Mouse (Mus musculus) Patski (cell line): Measurements from ENCODE around the gene Galnt18. TPM values are rescaled to one million over a fixed set of nuclear protein-coding genes. Genes with fewer than 3 reads are reported as not detected.
A peak's percentile ranks its signal among the peaks of the same experiment; 100 is the strongest.

ENCODE experiments used
- ATAC-seq: fragments of 100-300 bp; one replicate; pipeline ENCODE4 v1.8.0; 2021
- CTCF ChIA-PET: fragments of 350-600 bp; sonication (Branson Sonifier 250); formaldehyde crosslinking; loops from one replicate; lab custom pipeline; 2022; ENCODE audit warnings: inconsistent platforms; lab: Charles Lee
- POLR2A ChIA-PET: fragments of 350-600 bp; sonication (Branson Sonifier 250); formaldehyde crosslinking; loops from one replicate; lab custom pipeline; 2022; ENCODE audit warnings: antibody characterized with exemption, inconsistent platforms; lab: Charles Lee
- DNase-seq: peaks from one replicate; pipeline ENCODE4 v3.0.0-alpha.2; 2011; ENCODE audit warnings: low read depth, low spot score
- H3K27me3 ChIP-seq: fragments of 371-371 bp; one replicate; pipeline ENCODE4 v1.5.1; 2021
- CTCF ChIP-seq: fragments of 100-300 bp; IDR thresholded peaks from one replicate; pipeline ENCODE4 v1.5.1; 2021
- in situ Hi-C: fragments of 300-500 bp; cut with MboI; formaldehyde crosslinking; loops from 3 replicates; pipeline ENCODE4 v1.11.1; 2018; ENCODE audit warnings: low pct_unique_long_range_greater_than_20kb, mixed read lengths
- polyA plus RNA-seq: library from polyadenylated mRNA; unstranded; gene quantifications from one replicate; pipeline ENCODE4 v1.2.3, GENCODE M21; 2021

Galnt18 gene
- polyA plus RNA-seq, 1 experiment from 2014 or later: 6.1 TPM

- ChIA-PET POLR2A (interaction anchor here (0.7 kb wide), 1 partner anchor 207 kb away, joined by 3 read pairs; no protein-coding TSS in a partner anchor), CTCF (interaction anchor here (1.6 kb wide), 1 partner anchor 15 kb away, joined by 3 read pairs; no protein-coding TSS in a partner anchor)
- H3K27me3 ChIP-seq: no peaks in the 10 kb centered on the region
- ATAC-seq (no peak), DNase-seq (no peak)
- no peak for TF ChIP-seq CTCF
- in situ Hi-C loops: no loop called here
These were observed 140.9 kb downstream of the Galnt18 start for GRCm38 (mm10) chr7:111638899-111639298.

- no peak for ATAC-seq
- POLR2A ChIA-PET: interaction anchor here (0.7 kb wide), 1 partner anchor 208 kb away, joined by 3 read pairs; no protein-coding TSS in a partner anchor
- H3K27me3 ChIP-seq: no peaks in the 10 kb centered on the region
- in situ Hi-C loops: no loop called here
- CTCF ChIA-PET: no interaction called here
- no peak for DNase-seq
- no peak for TF ChIP-seq CTCF
These were observed 141.3 kb downstream of the Galnt18 start for GRCm38 (mm10) chr7:111638465-111638864.

GRCm38 (mm10) chr7:111637866-111638448 is 141.8 kb downstream of the Galnt18 start:
- in situ Hi-C loops: no loop called here
- ChIA-PET POLR2A (interaction anchor here (0.8 kb wide), 1 partner anchor 40 kb away, joined by 3 read pairs; no protein-coding TSS in a partner anchor), CTCF (interaction anchor here (1.5 kb wide), 1 partner anchor 58 kb away, joined by 4 read pairs; no protein-coding TSS in a partner anchor)
- no peak for TF ChIP-seq CTCF
- H3K27me3 ChIP-seq: no peaks in the 10 kb centered on the region
- ATAC-seq: no peak
- DNase-seq: no peak

- TF ChIP-seq CTCF: no peak
- CTCF ChIA-PET: interaction anchor here (1.0 to 1.5 kb wide), 2 partner anchors 14 to 56 kb away, joined by 3 to 4 read pairs; no protein-coding TSS in a partner anchor
- in situ Hi-C loops: no loop called here
- ATAC-seq: no peak
- H3K27me3 ChIP-seq: no peaks in the 10 kb centered on the region
- no peak for DNase-seq
- POLR2A ChIA-PET: no interaction called here
These were observed 143.3 kb downstream of the Galnt18 start for GRCm38 (mm10) chr7:111636503-111636902.

DNA sequence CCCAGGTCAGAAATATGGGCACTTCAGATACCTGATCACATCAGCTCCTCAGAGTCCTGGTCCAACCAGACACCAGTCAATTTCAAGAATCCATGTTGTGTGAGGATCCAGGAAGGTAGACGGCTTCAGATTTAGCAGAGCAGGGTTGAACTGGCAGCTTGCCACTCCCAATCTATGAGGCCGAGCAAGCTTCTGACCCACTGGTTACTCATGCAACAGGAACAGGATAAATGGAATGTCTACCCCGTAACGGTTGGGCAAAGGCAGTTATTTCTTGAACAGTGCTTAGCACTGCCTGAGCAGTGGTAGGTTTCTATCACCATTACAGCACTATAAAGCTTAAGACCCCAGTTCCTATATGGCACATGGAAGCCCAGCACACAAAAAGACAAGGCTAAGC is 148.5 kb downstream of the Galnt18 start:
- TF ChIP-seq CTCF: no peak
- ATAC-seq (peak; percentile 69), DNase-seq (peak; percentile 19)
- ChIA-PET POLR2A (no interaction called here), CTCF (no interaction called here)
- in situ Hi-C loops: no loop called here
- no peaks in the 10 kb centered on the region for H3K27me3 ChIP-seq

GRCm38 (mm10) chr7:111626232-111626631 is 153.5 kb downstream of the Galnt18 start:
- CTCF ChIA-PET: no interaction called here
- in situ Hi-C loops: no loop called here
- no peak for DNase-seq
- POLR2A ChIA-PET: no interaction called here
- no peak for TF ChIP-seq CTCF
- ATAC-seq: no peak
- no peaks in the 10 kb centered on the region for H3K27me3 ChIP-seq

DNA sequence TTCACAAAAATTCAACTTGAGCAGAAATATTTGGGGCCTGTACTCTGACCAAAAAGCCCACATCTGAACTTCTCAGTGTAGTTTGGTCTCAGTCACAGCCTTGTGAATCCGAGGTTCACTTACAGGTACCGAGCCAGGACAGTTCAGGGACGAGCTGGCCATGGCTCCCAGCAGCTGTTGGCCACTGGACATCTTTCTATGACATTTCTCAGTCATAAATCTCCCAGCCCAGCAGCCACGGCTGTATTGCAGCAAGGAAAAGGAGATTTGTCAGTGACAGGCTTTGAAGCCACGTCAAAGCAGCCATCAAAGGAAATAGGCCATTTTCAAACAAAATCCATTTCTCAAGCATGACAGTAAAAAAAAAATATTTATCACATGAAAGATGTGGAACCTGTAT is 154.0 kb downstream of the Galnt18 start:
- DNase-seq: no peak
- no peak for ATAC-seq
- H3K27me3 ChIP-seq: no peaks in the 10 kb centered on the region
- ChIA-PET POLR2A (no interaction called here), CTCF (no interaction called here)
- no peak for TF ChIP-seq CTCF
- in situ Hi-C loops: no loop called here

GRCm38 (mm10) chr7:111616231-111616937 is 163.4 kb downstream of the Galnt18 start:
- DNase-seq: no peak
- TF ChIP-seq CTCF: no peak
- in situ Hi-C loops: no loop called here
- ChIA-PET CTCF (no interaction called here), POLR2A (interaction anchor here (0.6 to 0.7 kb wide), 2 partner anchors 94 to 315 kb away, joined by 3 to 5 read pairs; no protein-coding TSS in a partner anchor)
- no peaks in the 10 kb centered on the region for H3K27me3 ChIP-seq
- no peak for ATAC-seq

DNA sequence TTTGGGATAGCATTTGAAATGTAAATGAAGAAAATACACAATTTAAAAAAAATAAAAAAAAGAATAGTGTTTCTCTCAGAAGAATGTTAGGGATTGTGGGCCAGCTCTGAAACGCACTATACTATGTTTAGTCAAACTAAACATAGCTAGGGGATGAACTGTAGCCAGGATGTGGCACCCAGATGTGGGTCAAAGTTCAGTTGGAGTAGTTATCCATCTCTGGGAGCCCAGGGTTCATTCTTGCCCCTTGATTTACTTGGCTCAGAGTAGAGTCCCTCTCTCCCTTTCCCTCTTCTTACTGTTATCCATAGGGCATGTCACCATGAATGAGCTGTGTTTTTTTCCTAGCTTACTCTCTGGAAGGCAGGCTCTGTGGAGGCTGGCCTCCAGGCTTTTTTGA is 165.3 kb downstream of the Galnt18 start:
- CTCF ChIA-PET: no interaction called here
- in situ Hi-C loops: no loop called here
- no peak for ATAC-seq
- TF ChIP-seq CTCF: no peak
- POLR2A ChIA-PET: no interaction called here
- no peak for DNase-seq
- no peaks in the 10 kb centered on the region for H3K27me3 ChIP-seq

DNA sequence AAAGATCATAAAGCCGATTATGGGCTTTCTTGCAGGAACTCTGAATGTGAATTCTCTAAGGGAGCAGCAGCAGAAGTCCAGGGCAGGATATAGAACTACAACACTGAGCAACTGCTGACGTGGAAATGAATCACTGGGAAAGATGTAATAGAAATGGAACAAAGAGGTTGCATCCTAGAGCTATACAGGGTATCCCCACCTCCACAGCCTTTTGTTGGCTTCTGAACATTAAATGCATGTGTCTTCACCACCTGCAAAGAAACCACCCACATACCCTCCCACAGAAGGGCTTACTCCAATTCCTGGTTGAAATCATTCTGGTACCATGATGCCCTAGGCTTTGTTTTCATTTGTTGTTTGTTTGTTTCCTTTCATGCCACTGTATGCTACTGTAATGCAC is 172.3 kb downstream of the Galnt18 start:
- no peak for ATAC-seq
- in situ Hi-C loops: no loop called here
- H3K27me3 ChIP-seq: no peaks in the 10 kb centered on the region
- DNase-seq: no peak
- ChIA-PET CTCF (no interaction called here), POLR2A (no interaction called here)
- TF ChIP-seq CTCF: no peak

- ChIA-PET CTCF (interaction anchor here (1.1 kb wide), 1 partner anchor 11 kb away, joined by 3 read pairs; no protein-coding TSS in a partner anchor), POLR2A (no interaction called here)
- no peaks in the 10 kb centered on the region for H3K27me3 ChIP-seq
- in situ Hi-C loops: no loop called here
- DNase-seq (no peak), ATAC-seq (no peak)
- TF ChIP-seq CTCF: no peak
These were observed 173.7 kb downstream of the Galnt18 start for GRCm38 (mm10) chr7:111606091-111606490.
